Mouse (Mus musculus): ENCODE data around the gene Gpr39. TPM values are rescaled to one million over a fixed set of nuclear protein-coding genes. Genes with fewer than 3 reads are reported as not detected.
A peak's percentile ranks its signal among the peaks of the same experiment; 100 is the strongest.

Gpr39 gene
- polyA plus RNA-seq, 1 experiment from 2014 or later: 1.0 TPM

GRCm38 (mm10) chr1:125684423-125684822, 7.6 kb downstream of the Gpr39 start:
- Histone ChIP-seq H3K27ac (ENCODE audit: low read length) (no peak overlapping the region), H3K4me2 (ENCODE audit: low read depth, low read length) (no peak overlapping the region), H3K9me3 (replicated peaks; ENCODE audit: control insufficient read depth, low read length) (no peaks in the 10 kb centered on the region), H3K4me1 (ENCODE audit: control insufficient read depth, insufficient read depth, low read length) (no peaks in the 10 kb centered on the region), H3K36me3 (ENCODE audit: control insufficient read depth, insufficient read depth) (no peaks in the 10 kb centered on the region), H3K4me3 (ENCODE audit: low read length) (no peak overlapping the region), H3K27me3 (ENCODE audit: control insufficient read depth, insufficient read depth, low read length) (no peaks in the 10 kb centered on the region), H3K9ac (ENCODE audit: low read length) (no peak overlapping the region)
- ATAC-seq (replicated peaks; ENCODE audit: extremely low read depth, insufficient read depth, low FRiP score): no peak
- 52% methylated on average over 3 of the region's 3 CpGs for WGBS

- H3K4me1 ChIP-seq (ENCODE audit: control insufficient read depth, insufficient read depth, low read length): no peaks in the 10 kb centered on the region
- no peak for ATAC-seq (replicated peaks; ENCODE audit: extremely low read depth, insufficient read depth, low FRiP score)
- no peak overlapping the region for H3K4me3 ChIP-seq (ENCODE audit: low read length)
- H3K4me2 ChIP-seq (ENCODE audit: low read depth, low read length): no peak overlapping the region
- H3K36me3 ChIP-seq (ENCODE audit: control insufficient read depth, insufficient read depth): no peaks in the 10 kb centered on the region
- H3K9ac ChIP-seq (ENCODE audit: low read length): no peak overlapping the region
- H3K27ac ChIP-seq (ENCODE audit: low read length): no peak overlapping the region
- WGBS: 84% methylated on average over 1 of the region's 1 CpGs
- H3K9me3 ChIP-seq (replicated peaks; ENCODE audit: control insufficient read depth, low read length): no peaks in the 10 kb centered on the region
- no peaks in the 10 kb centered on the region for H3K27me3 ChIP-seq (ENCODE audit: control insufficient read depth, insufficient read depth, low read length)
Measured at GRCm38 (mm10) chr1:125685304-125685703, 8.5 kb downstream of the Gpr39 start.

- no peak overlapping the region for H3K4me2 ChIP-seq (ENCODE audit: low read depth, low read length)
- H3K9ac ChIP-seq (ENCODE audit: low read length): no peak overlapping the region
- H3K9me3 ChIP-seq (replicated peaks; ENCODE audit: control insufficient read depth, low read length): no peaks in the 10 kb centered on the region
- no peaks in the 10 kb centered on the region for H3K4me1 ChIP-seq (ENCODE audit: control insufficient read depth, insufficient read depth, low read length)
- H3K27ac ChIP-seq (ENCODE audit: low read length): no peak overlapping the region
- no peak for ATAC-seq (replicated peaks; ENCODE audit: extremely low read depth, insufficient read depth, low FRiP score)
- no peaks in the 10 kb centered on the region for H3K27me3 ChIP-seq (ENCODE audit: control insufficient read depth, insufficient read depth, low read length)
- H3K4me3 ChIP-seq (ENCODE audit: low read length): no peak overlapping the region
- no peaks in the 10 kb centered on the region for H3K36me3 ChIP-seq (ENCODE audit: control insufficient read depth, insufficient read depth)
- WGBS: 70% methylated on average over 13 of the region's 13 CpGs
Measured at GRCm38 (mm10) chr1:125687701-125688420, 11.1 kb downstream of the Gpr39 start.

- Histone ChIP-seq H3K27ac (ENCODE audit: low read length) (no peak overlapping the region), H3K9ac (ENCODE audit: low read length) (no peak overlapping the region), H3K4me3 (ENCODE audit: low read length) (no peak overlapping the region), H3K27me3 (ENCODE audit: control insufficient read depth, insufficient read depth, low read length) (no peaks in the 10 kb centered on the region), H3K9me3 (replicated peaks; ENCODE audit: control insufficient read depth, low read length) (no peaks in the 10 kb centered on the region), H3K36me3 (ENCODE audit: control insufficient read depth, insufficient read depth) (no peaks in the 10 kb centered on the region), H3K4me1 (ENCODE audit: control insufficient read depth, insufficient read depth, low read length) (no peaks in the 10 kb centered on the region), H3K4me2 (ENCODE audit: low read depth, low read length) (no peak overlapping the region)
- no peak for ATAC-seq (replicated peaks; ENCODE audit: extremely low read depth, insufficient read depth, low FRiP score)
Measured at GRCm38 (mm10) chr1:125693541-125693940, 16.7 kb downstream of the Gpr39 start.

GRCm38 (mm10) chr1:125694338-125694737, 17.5 kb downstream of the Gpr39 start:
- Histone ChIP-seq H3K36me3 (ENCODE audit: control insufficient read depth, insufficient read depth) (no peaks in the 10 kb centered on the region), H3K27me3 (ENCODE audit: control insufficient read depth, insufficient read depth, low read length) (no peaks in the 10 kb centered on the region), H3K9me3 (replicated peaks; ENCODE audit: control insufficient read depth, low read length) (no peaks in the 10 kb centered on the region), H3K4me3 (ENCODE audit: low read length) (no peak overlapping the region), H3K4me1 (ENCODE audit: control insufficient read depth, insufficient read depth, low read length) (no peaks in the 10 kb centered on the region), H3K4me2 (ENCODE audit: low read depth, low read length) (no peak overlapping the region), H3K27ac (ENCODE audit: low read length) (no peak overlapping the region), H3K9ac (ENCODE audit: low read length) (no peak overlapping the region)
- WGBS: 72% methylated on average over 5 of the region's 5 CpGs
- ATAC-seq (replicated peaks; ENCODE audit: extremely low read depth, insufficient read depth, low FRiP score): no peak

GRCm38 (mm10) chr1:125701101-125701590, 24.4 kb downstream of the Gpr39 start:
- peaks cover 15% of the 10 kb centered on the region for H3K4me1 ChIP-seq (ENCODE audit: control insufficient read depth, insufficient read depth, low read length)
- no peak overlapping the region for H3K4me2 ChIP-seq (ENCODE audit: low read depth, low read length)
- ATAC-seq (replicated peaks; ENCODE audit: extremely low read depth, insufficient read depth, low FRiP score): no peak
- no peak overlapping the region for H3K4me3 ChIP-seq (ENCODE audit: low read length)
- H3K9me3 ChIP-seq (replicated peaks; ENCODE audit: control insufficient read depth, low read length): no peaks in the 10 kb centered on the region
- 89% methylated on average over 4 of the region's 4 CpGs for WGBS
- H3K27ac ChIP-seq (ENCODE audit: low read length): no peak overlapping the region
- no peak overlapping the region for H3K9ac ChIP-seq (ENCODE audit: low read length)
- H3K27me3 ChIP-seq (ENCODE audit: control insufficient read depth, insufficient read depth, low read length): no peaks in the 10 kb centered on the region
- no peaks in the 10 kb centered on the region for H3K36me3 ChIP-seq (ENCODE audit: control insufficient read depth, insufficient read depth)

- peak; percentile 77 for ATAC-seq (replicated peaks; ENCODE audit: extremely low read depth, insufficient read depth, low FRiP score)
- Histone ChIP-seq H3K9ac (ENCODE audit: low read length) (no peak overlapping the region), H3K9me3 (replicated peaks; ENCODE audit: control insufficient read depth, low read length) (no peaks in the 10 kb centered on the region), H3K27me3 (ENCODE audit: control insufficient read depth, insufficient read depth, low read length) (no peaks in the 10 kb centered on the region), H3K36me3 (ENCODE audit: control insufficient read depth, insufficient read depth) (no peaks in the 10 kb centered on the region), H3K4me2 (ENCODE audit: low read depth, low read length) (no peak overlapping the region), H3K4me1 (ENCODE audit: control insufficient read depth, insufficient read depth, low read length) (peaks cover 15% of the 10 kb centered on the region), H3K27ac (ENCODE audit: low read length) (peak overlapping the region; percentile 62), H3K4me3 (ENCODE audit: low read length) (no peak overlapping the region)
- 44% methylated on average over 7 of the region's 7 CpGs for WGBS
Measured at GRCm38 (mm10) chr1:125701773-125702172, 25.0 kb downstream of the Gpr39 start.

GRCm38 (mm10) chr1:125702326-125702725, 25.5 kb downstream of the Gpr39 start:
- no peaks in the 10 kb centered on the region for H3K27me3 ChIP-seq (ENCODE audit: control insufficient read depth, insufficient read depth, low read length)
- no peaks in the 10 kb centered on the region for H3K36me3 ChIP-seq (ENCODE audit: control insufficient read depth, insufficient read depth)
- H3K27ac ChIP-seq (ENCODE audit: low read length): peak overlapping the region; percentile 62
- H3K9me3 ChIP-seq (replicated peaks; ENCODE audit: control insufficient read depth, low read length): no peaks in the 10 kb centered on the region
- no peak overlapping the region for H3K9ac ChIP-seq (ENCODE audit: low read length)
- H3K4me2 ChIP-seq (ENCODE audit: low read depth, low read length): peak overlapping the region; percentile 48
- no peak overlapping the region for H3K4me3 ChIP-seq (ENCODE audit: low read length)
- peaks cover 15% of the 10 kb centered on the region for H3K4me1 ChIP-seq (ENCODE audit: control insufficient read depth, insufficient read depth, low read length)
- 23% methylated on average over 8 of the region's 8 CpGs for WGBS
- ATAC-seq (replicated peaks; ENCODE audit: extremely low read depth, insufficient read depth, low FRiP score): peak; percentile 80

GRCm38 (mm10) chr1:125705412-125705811, 28.6 kb downstream of the Gpr39 start:
- no peak overlapping the region for H3K27ac ChIP-seq (ENCODE audit: low read length)
- H3K4me2 ChIP-seq (ENCODE audit: low read depth, low read length): no peak overlapping the region
- peaks cover 13% of the 10 kb centered on the region for H3K4me1 ChIP-seq (ENCODE audit: control insufficient read depth, insufficient read depth, low read length)
- 73% methylated on average over 3 of the region's 3 CpGs for WGBS
- no peak overlapping the region for H3K9ac ChIP-seq (ENCODE audit: low read length)
- H3K27me3 ChIP-seq (ENCODE audit: control insufficient read depth, insufficient read depth, low read length): no peaks in the 10 kb centered on the region
- ATAC-seq (replicated peaks; ENCODE audit: extremely low read depth, insufficient read depth, low FRiP score): no peak
- no peak overlapping the region for H3K4me3 ChIP-seq (ENCODE audit: low read length)
- peaks cover 2% of the 10 kb centered on the region; the same call in 1 of the 2 replicates for H3K9me3 ChIP-seq (replicated peaks; ENCODE audit: control insufficient read depth, low read length)
- H3K36me3 ChIP-seq (ENCODE audit: control insufficient read depth, insufficient read depth): no peaks in the 10 kb centered on the region
